Mouse (Mus musculus) gastrocnemius, postnatal 4 days (tissue): ENCODE results near the gene Nme1. TPM values are rescaled to one million over a fixed set of nuclear protein-coding genes. Genes with fewer than 3 reads are reported as not detected.
"Not testable (repeated sequence)": the region's sequence is repeated elsewhere in the genome, so short reads cannot be mapped to it uniquely, and the experiment has no call there.

ENCODE experiments used
- DNase-seq, 2 experiments: peaks; one replicate each; pipeline ENCODE4 v3.0.0; 2021 to 2022; ENCODE audit warnings: low spot score in 2 of 2, mixed read lengths in 2 of 2
- total RNA-seq, 2 experiments: library from RNA; stranded (reverse); gene quantifications; 2 replicates each; pipeline ENCODE4 v1.2.3; 2021

Gene Nme1
- total RNA-seq, 2 experiments from 2014 or later = 27.7 to 28.5 TPM

- no peak for DNase-seq
Observed at GRCm38 (mm10) chr11:93967381-93967780, 940 bp downstream of the Nme1 start.

DNA sequence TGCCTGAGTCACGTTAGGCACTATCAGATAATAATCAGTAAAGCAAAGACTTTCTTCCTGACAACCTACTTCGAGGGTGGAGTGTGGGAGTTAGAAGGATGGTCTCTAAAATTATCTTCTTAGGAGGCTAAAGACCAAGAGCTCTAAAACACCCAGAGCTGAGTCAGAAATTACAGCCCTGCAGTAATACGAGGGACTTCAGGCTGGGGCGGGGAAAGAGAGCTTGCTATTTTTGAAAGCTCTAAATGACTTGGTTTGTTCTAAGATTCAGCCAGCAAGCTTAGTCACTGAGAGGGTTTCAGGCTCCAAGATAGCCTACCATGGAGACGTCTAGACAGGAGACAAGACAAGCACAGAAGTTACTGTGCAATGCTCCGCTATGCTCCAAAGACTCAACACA, 2.9 kb downstream of the Nme1 start:
- no peak for DNase-seq

DNA sequence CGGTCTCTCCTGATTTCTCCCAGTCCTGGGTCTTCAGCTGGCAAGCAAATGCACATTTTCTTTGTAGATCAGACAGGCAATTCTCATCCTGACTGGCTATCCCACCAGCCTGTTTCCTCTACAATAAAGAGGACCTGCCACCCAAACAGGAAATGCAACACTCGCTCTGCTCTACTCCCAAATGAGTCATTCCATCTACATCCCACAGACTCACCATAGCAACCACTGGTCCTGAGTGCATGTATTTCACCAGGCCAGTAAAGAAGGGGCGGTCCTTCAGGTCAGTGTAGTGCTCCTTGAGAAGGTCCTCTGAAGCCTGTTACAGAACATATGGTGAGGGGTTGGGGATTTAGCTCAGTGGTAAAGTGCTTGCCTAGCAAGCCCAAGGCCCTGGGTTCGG, 5.3 kb downstream of the Nme1 start:
- no peak for DNase-seq

DNA sequence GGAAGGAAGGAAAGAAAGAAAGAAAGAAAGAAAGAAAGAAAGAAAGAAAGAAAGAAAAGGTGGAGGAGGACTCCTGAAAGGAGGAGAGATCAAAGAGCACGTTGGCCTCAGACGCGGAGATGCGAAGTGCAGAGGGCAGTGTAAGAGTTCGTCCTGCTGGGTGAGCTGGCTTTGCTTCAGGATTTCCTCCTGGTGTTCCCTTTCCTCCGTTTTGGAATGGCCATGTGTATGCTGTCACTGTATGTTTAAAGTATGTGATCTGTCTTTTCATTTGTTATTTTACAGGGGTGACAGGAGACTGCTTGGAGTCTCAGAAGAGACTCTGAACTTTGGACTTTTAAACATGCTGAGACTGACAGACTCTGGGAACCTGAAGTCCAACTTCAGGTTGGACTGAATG, 6.8 kb downstream of the Nme1 start:
- no peak for DNase-seq

DNA sequence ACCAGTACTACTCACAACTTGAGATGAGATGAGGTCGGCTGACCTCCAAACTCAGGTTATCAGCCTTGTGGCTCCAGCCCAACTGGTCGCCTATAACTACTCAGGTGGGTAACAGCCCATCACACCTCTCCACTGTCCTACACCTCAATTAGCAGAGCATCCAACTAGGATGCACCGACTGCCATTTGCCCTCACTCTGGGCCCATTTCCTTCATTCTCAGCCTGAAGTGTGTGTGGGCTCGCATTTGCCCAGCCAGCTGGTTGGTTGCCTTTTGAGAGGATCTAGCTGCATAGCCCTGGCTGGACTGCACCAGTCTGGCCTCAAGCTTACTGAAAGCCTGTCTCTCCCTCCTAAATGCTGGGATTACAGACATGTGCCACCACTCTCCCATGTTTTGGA, 10.6 kb downstream of the Nme1 start:
- DNase-seq = no peak

DNA sequence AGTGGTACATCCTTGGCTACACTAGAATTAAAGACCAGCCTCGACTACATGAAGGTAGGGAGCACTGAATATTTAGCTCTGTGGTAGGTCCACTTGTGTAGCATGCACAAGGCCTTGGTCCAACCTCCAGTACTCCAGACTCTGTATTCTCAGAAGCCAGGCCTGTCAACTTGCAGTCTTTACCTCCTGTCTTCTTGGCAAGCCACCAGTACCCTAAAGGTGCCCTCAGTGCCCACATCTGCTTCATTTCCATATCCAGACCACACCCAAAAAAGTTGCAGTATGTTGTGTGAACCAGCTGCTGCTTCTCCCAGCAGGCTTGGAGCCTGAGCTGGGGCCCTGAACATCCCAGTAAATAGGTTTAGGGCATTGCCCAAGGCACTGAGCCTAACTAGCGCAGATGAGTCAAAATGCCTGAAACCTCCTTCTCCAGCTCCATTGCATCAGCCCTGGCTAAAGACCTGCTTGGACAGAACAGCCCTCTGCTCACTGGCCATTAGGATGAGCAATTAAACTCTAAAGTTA, 11.2 kb downstream of the Nme1 start:
- no peak for DNase-seq

DNA sequence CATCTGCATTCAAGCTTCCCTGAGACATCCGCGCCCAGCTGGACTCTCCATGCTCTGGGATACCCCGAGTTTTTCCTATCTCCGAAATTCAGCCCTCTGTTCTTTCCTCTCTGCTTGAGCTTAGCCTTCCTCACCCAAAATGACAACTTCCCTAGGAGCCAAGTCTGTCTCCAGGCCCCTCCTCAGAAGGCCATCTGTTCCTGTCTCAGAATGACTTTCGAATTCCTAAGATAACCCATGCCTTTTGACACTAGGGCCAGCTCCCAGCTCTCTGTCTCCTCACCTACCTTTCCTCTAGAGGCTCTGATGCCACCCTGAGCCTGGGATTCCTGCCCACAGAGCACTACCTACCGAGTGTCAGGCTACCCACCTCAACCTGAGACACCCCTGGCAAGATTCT, 12.2 kb downstream of the Nme1 start, which contains the start of gene Nme2:
Gene Nme2 (minus strand): TSS at position 101 of the 400 bp plus-strand sequence.
- DNase-seq = no peak

- peak; percentile 90 to 94 for DNase-seq
Observed at GRCm38 (mm10) chr11:93955256-93956150, 12.8 kb downstream of the Nme1 start.

- DNase-seq = no peak
Observed at GRCm38 (mm10) chr11:93954738-93955255, 13.5 kb downstream of the Nme1 start.

GRCm38 (mm10) chr11:93952376-93952775, 15.9 kb downstream of the Nme1 start:
- DNase-seq = no peak

DNA sequence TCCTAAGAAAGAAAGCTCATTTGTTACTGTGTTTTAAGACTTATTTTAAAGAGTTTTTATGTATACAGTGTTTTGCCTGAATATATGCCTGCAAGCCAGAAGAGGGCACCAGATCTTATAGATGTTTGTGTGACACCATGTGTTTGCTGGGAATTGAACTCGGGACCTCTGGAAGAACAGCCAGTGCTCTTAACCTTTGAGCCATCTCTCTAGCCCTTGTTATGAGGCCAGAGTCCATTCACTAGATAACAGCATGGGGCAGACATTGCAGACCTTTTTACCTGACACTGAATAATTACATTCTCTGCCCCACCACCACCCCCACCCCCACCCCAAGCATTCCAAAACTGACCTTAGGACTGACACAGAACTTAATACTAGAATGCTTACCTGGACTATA, 18.3 kb downstream of the Nme1 start:
- no peak for DNase-seq

GRCm38 (mm10) chr11:93948887-93949567, 19.3 kb downstream of the Nme1 start:
- DNase-seq = no peak

GRCm38 (mm10) chr11:93944986-93945385, 23.3 kb downstream of the Nme1 start:
- DNase-seq = no peak

DNA sequence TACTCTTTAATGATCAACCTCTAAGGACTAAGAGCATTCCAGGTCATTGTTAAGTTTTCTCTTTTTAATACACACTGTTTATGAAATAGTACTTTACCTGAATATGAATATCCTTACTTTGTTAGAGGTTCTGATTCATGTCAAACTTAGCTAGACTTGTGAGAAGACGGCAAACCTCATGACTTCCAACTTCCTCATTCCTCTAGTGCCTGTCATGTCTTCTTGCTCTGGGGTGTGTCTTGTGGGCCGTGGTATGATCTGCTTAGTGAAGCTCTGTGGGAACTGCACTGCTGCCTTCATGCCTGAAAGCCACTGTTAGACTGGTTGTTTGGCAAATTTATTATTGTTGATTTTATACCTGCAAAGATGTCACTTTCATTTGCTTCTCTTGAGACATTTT, 27.4 kb downstream of the Nme1 start:
- DNase-seq = no peak

- DNase-seq = no peak
Observed at GRCm38 (mm10) chr11:93929106-93929505, 39.2 kb downstream of the Nme1 start.

GRCm38 (mm10) chr11:93915019-93915418, 53.3 kb downstream of the Nme1 start:
- DNase-seq = not testable (repeated sequence)

DNA sequence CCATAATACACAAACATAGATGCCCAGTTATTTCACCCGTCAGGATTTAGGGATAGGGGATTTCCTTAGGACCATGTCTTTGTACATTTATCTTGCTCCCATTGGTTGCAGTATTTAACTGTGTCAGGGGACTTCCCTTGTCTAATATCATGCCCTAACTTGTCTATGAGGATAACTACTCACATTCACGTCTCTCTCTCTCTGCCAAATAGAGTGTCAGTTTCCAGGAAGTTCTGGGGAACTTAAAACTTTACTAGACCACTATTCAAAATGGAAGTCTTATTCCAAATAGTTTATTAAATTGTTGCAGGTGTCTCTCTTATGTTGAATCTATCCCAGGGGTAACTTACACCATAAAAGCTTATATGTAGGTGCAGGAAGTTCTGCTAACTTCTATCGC, 56.7 kb downstream of the Nme1 start:
- no peak for DNase-seq

DNA sequence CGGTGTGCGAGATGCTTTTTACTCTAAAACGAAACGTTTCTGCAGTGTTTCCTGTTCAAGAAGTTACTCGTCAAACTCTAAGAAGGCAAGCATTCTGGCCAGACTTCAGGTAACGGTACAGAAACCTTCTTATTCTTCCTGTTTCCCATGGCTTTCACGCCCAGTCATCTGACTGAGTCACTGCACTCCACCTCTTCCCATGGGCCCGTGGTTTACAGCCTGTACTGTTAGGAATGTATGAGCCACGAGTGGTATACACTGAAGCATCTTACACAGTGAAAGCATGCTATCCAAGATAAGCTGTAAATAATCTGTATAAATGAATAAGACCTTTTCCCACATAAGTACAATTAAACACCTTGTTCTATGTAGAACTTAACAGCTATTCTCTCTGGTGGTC, 59.5 kb downstream of the Nme1 start:
- no peak for DNase-seq

DNA sequence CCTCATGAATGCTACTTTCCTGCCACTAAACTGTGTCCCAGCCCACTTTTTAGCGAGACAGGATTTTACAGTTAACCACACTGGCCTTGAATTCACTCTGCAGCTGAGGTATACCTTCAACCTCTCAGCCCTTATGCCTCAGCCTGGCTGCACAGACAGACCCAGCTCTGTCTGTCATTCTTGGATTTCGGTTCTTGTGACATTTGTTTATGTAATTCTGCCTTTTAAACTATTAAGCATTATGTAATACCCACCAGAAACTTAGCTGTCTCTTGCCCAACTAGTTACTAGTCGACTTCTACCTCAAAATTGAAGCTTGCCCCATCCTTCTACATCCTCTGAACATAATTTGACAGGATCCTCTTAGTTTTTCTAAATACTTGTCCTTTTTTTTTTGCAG, 60.5 kb downstream of the Nme1 start:
- DNase-seq = no peak
